Mouse (Mus musculus) effector memory CD4-positive, alpha-beta T cell, adult 7 months (primary cell): ENCODE results near the gene Mafb. TPM values are rescaled to one million over a fixed set of nuclear protein-coding genes. Genes with fewer than 3 reads are reported as not detected.

ENCODE experiments used
- polyA plus RNA-seq: library from polyadenylated mRNA; unstranded; fragments of 100-300 nt; shearing (Covaris generic); gene quantifications from one replicate; pipeline ENCODE4 v1.2.1, GENCODE M21; 2017

Gene Mafb
- polyA plus RNA-seq = not detected

GRCm38 (mm10) chr2:160366980-160367338 is at the start of gene Mafb:
Gene Mafb, minus strand, starts transcription at chr2:160367065.

GRCm38 (mm10) chr2:160334111-160334661 is 32.7 kb downstream of the Mafb start, which contains the start of gene Gm826:
Gene Gm826, minus strand, starts transcription at chr2:160334162.

Other genes starting within 250 kb of the Mafb start
- gene Gm826, start 32.9 kb downstream of the Mafb start, polyA plus RNA-seq = not detected